Mouse (Mus musculus): ENCODE measurements around the gene Slc36a1. TPM values are rescaled to one million over a fixed set of nuclear protein-coding genes. Genes with fewer than 3 reads are reported as not detected.

Slc36a1 gene
- polyA plus RNA-seq, 1 experiment from 2014 or later = 1.5 TPM

Other genes with a start within 250 kb of the Slc36a1 start
- gene Tnip1, start 241.4 kb upstream of the Slc36a1 start, polyA plus RNA-seq (2016; fragmentation: Nextera tagmentation; extraction: Ambion mirVana) = 17.5 and 18.0 TPM in 2 replicates
- gene Anxa6, start 170.9 kb upstream of the Slc36a1 start, polyA plus RNA-seq (2016; fragmentation: Nextera tagmentation; extraction: Ambion mirVana) = 168 and 178 TPM in 2 replicates
- gene Ccdc69, start 126.2 kb upstream of the Slc36a1 start, polyA plus RNA-seq (2016; fragmentation: Nextera tagmentation; extraction: Ambion mirVana) = 0.24 and 0.29 TPM in 2 replicates
- gene Gm2a, start 106.2 kb upstream of the Slc36a1 start, polyA plus RNA-seq (2016; fragmentation: Nextera tagmentation; extraction: Ambion mirVana) = 10.9 and 11.1 TPM in 2 replicates
- not detected in 2 replicates for gene Slc36a3, start 52.6 kb upstream of the Slc36a1 start, polyA plus RNA-seq (2016; fragmentation: Nextera tagmentation; extraction: Ambion mirVana)
- 0.15 TPM in 2 replicates for gene Slc36a2, start 19.3 kb upstream of the Slc36a1 start, polyA plus RNA-seq (2016; fragmentation: Nextera tagmentation; extraction: Ambion mirVana)
- 0.18 and 0.22 TPM in 2 replicates for gene Fat2, start 132.2 kb downstream of the Slc36a1 start, polyA plus RNA-seq (2016; fragmentation: Nextera tagmentation; extraction: Ambion mirVana)
- 444 and 488 TPM in 2 replicates for gene Sparc, start 218.8 kb downstream of the Slc36a1 start, polyA plus RNA-seq (2016; fragmentation: Nextera tagmentation; extraction: Ambion mirVana)

Measured in limb, embryonic 12.5 days (tissue).